Mouse (Mus musculus) retina, embryonic 14.5 days (tissue): ENCODE measurements around the gene Scn5a.

Experiments
- DNase-seq: peaks from one replicate; pipeline ENCODE4 v3.0.0-alpha.2; 2015; ENCODE audit warnings: low spot score

Scn5a gene

DNA sequence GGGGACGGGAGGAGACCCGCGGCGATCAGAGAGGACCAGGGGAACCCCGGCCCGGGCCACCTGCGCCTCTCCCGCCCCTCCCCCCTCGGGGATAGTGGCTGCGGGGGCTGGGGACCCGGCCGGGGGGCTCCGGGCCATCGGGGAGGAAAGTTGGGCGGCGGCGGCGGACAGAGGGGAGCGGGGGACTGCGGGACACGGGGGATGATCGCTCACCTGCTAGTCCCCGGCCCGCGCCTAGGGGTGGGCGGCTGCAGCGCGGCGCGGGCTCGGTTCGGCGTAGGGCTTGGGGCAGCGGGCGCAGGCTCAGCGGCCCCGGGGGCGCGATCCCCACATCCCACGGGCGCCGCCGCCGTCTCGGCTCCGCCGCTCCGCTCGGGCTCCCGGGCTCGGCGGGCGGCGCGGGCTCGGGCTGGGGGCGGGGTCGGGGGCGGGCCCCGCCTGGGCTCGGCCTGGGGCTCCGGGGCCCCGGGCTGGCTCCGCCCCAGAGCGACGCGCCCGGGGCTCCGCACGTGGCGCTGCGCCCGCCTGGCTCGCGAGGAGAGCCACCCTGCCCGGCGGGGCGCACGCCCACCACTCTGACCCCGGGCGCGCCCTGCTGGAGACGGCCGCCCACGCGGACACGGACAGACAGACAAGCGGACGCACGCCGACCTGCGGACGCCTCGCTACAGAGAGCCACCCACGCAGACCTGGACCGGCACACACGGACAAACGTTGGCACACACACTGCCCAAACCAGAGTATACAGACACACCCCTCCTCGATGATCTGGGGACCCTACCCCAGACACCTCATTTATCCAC lies at the start of gene Scn5a:
Gene Scn5a (minus strand): TSS at position 381 of the 803 bp plus-strand sequence.
- peak; percentile 51 for DNase-seq

DNA sequence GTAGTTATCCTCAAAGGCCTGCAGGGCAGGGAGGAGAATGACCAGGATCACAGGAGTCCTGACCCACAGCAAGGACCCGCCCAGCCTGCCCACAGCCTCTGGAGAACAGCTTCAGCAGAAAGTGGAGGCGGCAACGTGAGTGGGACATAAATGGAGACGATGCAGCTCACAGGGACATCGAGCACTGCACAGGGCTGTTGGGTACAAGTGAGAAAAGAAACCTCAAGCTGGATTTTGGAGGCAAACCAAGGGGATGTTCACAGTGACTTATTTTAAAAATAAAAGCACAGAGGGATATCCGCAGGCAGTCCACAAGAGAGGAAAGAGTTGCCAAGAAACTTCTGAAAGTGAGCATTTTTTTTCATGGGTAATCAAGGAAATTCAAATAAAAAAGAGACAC lies 48.4 kb upstream of the Scn5a start:
- no peak for DNase-seq

DNA sequence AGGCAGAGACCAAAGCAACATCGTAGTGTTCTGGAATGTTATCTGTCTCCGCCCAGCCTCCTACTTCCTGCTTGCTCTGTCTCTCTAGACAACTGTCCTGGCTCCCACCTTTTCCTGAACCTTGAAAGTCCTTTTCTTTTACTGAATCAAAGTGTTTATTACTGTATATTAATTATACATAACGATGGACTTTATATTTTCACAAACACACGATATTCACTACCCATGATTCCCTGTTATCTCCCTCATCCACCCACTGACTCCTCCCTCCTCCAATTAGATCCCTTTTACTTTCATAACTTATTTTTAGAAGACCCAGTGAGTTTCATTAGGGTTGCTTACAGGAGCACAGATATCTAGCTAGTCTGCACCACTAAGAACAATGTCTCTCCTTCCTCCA lies 45.3 kb upstream of the Scn5a start:
- no peak for DNase-seq

DNA sequence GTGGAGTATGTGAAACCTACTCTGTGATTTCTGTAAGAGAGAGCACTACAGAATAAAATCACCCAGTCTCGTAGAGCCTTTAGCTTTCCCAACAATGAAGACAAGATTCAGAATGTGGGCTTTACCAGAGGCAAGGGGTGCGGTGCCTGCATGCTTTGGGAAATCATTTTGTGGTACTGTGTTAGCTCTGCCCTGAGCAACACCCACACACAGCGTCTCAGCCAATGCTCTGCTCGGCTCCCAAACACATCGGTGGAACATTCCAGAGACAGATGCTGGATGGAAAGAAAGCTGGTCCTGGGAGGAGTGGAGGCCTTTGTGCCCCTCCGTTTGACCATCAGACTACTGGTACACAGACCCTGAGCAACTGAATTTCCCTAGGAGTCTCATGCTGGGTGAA lies 36.0 kb upstream of the Scn5a start:
- no peak for DNase-seq

DNA sequence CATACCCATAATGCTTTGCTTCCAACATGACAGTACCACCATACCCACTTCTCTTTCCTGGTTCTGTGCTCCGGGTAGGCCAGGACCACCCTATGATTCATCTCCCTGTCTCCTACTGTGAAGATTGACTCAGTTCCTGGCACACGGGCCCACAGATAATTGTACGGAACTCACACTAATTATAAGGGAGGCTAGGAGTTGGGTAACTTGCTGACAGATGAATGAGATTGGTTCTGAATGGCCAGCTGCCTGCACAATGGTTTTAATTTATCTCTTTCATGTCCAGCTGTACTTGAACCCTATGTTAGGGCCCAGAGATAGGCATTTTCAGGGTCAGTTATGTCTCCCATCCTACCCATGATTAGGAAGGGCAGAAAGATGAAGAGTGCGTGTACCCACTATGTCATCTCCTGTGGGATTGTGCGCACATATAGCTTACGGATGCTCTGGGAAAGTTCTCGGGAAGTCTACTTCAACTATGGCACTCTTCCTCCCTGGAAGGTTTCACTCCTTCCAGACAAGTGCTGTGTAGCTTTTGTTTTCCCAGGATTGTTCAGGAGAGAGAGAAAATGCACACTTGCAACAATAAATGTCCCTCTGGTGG lies 31.8 kb upstream of the Scn5a start:
- DNase-seq = no peak

DNA sequence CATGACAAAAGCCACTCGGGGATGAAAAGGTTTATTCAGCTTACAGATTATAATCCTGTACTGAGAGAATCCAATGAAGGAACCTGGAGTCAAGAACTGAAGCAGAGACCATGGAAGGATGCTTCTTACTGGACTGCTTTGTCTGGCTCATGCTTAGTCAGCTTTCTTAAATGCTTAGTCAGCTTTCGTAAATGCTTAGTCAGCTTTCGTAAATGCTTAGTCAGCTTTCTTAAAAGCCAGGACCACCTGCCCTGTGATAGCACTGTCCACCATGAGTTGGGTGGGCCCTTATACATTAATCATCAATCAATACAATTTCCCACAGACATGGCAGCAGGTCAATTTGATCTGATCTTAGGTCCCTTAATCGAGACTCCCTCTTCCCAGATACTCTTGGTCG lies 28.1 kb upstream of the Scn5a start:
- DNase-seq = no peak

DNA sequence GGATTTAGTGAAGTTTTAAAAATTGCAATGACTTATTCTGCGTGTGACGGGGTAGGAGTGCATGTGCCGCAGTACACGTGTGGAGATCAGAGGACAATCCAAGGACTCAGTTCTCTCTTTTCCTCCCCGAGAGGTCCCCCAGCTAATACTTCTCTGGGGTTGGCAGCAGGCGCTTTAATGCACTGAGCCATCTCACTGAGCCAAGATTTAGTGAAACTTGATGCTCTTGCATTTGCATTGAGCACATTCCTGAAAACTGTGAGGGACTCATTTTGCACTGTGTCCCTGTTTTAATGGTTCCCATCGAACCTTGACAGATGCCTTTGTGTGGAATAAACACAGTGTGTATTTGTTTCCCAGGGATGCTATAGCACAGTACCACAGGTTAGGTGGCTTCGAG lies 25.8 kb upstream of the Scn5a start:
- no peak for DNase-seq

DNA sequence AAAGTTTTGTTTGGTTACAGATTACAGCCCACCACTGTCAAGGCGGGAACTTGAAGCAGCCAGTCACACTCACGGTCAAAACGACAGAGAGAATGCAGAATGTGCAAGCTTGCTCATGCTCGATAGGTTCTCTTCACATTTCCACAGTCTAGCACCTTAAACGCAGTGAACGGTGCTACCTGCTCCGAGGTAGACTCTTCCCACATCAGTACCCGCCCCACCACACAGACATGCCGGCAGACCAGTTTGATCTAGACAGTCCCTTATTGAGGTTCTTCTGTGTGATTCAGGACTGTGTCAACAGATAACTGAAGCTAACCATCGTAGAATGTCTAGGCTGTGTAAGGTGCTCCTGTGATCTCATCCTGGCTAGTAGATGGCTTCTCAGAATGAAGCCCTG lies 19.7 kb upstream of the Scn5a start:
- DNase-seq = no peak

DNA sequence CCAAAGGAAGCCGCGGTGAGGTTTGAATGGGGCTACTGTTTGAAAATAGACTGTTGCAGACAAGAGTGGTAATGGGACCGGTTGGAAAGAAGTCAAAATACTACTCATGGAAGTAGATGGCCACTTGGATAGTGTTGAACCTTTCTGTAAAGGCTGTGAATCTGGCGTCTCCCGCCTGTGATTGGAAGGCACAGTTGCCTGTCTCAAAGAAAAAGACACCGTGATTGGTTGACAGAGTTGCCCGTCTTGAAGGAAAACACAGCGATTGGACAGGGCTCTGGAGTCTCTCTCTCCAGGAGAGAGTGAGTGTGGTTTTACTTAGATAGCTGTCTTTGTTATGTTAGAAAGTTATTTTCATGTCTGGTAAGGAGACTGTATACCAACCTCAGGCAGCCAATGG lies 18.5 kb upstream of the Scn5a start:
- no peak for DNase-seq

DNA sequence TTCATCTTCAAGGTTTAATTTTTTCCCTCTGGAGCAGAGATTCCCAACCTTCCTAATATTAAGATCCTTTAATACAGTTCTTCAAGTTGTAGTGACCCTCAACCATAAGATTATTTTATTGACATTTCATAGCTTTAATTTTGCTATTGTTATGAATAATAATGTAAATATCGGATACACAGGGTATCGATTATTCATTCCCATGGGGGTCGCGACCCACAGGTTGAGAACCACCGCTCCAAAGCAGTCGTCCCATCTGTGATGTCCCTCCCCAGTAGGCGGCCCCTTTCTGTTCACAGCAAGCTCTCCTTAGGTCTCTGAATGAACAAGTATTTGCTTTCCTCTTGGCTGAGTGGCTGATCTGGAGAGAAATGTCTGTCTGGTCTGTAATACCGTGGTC lies 10.8 kb upstream of the Scn5a start:
- no peak for DNase-seq

DNA sequence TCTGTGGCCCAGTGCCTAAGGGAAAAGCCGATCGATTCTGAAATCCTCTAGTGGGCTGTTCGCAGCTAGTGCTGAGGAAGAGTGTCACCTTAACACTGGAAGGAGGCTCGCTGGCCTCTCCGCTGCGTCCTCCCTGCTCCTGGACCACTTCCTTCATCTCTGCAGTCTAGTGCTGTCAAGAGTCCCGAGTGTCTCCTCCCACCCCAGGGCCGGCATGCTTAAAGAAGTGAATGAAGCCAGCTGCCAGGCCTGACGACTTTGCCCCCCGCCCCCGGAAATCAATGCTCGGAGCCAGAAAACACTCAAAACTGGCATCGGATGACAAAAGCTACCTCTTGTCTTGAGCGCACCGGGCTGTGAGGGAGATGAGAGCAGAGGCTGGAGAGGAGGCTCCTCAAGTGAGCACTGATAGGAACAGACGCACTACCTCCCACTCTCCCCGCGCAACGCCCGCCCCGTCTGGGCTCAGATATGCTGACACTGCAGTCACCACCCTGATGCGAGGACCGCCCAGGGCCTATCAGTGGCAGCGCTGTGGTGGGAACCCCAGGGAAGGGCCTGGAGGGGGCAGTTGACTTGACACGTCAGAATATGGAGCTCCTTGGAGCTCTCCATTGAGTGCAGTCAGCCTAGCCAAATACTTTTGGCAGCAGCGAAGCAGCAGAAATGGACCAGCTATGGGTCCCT lies 10.1 kb upstream of the Scn5a start:
- DNase-seq = no peak

DNA sequence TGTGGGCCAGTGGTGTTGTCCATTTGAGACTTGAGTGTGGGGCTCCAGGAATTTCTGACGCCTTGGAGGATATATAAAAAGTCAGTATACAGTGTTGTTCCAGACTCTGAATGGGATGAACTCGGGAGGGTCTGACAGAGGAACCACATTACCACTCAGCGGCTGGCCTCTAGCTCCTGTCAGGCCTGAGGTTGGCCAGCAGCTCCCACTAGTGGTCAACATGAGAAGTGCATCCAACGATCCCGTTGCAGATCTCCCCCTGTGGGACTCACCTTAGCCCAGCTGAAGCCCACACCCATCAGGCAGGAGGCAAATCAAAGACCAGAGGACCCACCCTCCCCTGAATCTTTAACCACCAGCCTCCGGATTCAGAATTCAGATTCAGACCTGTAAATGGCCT lies 1.9 kb upstream of the Scn5a start:
- DNase-seq = peak; percentile 93

DNA sequence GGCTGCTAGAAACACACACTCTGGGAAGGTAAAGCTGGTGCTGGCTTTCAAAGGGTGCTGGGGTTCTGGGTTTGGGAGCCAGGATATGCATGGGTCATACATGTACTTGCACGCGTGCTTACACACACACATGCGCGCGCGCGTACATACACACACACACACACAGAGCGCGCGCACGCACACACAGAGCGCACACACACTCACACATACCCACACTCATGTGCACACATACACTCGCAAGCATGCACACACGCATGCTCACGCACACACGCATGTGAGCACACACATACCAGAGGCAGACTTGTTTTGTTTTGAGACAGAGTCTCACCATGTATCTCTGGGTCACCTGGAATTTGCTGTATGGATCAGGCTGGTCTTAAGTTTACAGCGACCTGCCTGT lies 1.4 kb upstream of the Scn5a start:
- DNase-seq = no peak

DNA sequence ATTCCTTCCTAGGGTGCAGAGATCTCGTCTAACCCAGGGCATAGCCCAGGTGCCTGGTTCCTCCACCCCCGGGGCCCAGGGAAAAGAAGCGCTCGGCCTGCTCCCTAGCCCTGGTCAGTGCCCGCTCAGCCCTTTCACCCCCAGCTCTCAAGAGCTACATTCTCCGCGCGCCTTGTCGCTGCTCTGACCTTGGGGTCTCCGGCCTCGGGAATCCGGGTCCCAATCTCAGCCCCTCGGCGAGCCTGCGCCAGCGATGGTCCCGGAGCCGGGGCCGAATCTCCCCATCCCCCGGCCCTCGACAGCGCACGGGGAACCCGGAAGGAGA lies 543 bp downstream of the Scn5a start:
- DNase-seq = no peak

DNA sequence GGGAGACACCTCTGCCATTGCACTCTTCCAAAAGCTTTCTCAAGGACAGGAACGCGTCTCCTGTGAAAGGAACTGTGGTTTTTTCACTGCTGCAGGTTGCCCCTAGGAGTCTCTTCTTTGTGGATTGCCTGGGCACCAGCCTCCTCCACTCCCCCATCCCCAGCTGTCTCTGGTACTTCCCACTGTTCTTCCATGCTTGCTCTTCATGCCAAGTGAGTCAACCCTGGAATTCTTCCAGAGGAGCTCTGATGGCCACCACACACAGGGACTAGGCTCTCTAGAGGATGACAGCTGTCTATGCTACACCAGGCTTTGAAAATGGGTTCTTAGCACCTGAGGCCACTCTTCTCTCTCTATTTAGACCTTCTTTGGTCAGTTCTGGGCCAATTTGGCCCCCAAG lies 1.8 kb downstream of the Scn5a start:
- no peak for DNase-seq

DNA sequence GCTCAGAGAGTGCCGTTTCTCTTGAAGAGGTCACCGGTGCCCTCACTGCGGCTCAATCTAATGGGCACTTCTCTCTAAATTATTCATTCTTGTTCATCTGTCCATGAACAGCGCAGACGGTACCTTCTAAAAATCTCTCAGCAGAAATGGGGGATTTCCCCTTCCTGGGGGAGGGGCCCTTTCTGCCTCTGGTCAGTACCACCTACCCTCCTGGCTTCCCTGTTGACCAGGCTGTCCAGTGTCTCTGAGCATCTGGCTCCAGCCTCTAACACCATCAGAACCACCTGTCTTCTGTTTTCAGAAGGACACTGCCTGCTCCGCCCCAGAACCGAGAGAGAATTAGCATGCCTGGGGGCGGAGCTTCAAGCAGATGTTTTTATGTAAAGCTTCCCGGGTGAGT lies 3.1 kb downstream of the Scn5a start:
- DNase-seq = no peak

DNA sequence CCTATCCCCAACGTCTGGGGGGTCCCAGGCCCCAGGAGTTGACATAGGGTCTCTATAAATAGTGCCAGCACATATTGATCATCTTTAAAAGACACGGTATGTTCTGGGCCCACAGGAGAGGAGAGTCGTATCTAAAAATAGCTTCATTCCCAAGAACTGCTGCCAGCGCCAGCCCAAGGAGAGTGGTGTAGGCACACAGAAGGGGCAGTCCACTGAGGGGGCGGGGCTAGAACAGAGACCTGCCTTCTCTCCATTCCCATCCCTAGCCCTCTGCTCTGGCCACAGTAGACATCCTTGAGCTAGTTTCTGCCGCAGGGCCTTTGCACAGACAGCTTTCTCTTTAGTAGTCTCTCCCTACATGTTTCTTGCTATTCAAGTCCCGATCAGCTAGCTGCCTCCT lies 4.5 kb downstream of the Scn5a start:
- no peak for DNase-seq

DNA sequence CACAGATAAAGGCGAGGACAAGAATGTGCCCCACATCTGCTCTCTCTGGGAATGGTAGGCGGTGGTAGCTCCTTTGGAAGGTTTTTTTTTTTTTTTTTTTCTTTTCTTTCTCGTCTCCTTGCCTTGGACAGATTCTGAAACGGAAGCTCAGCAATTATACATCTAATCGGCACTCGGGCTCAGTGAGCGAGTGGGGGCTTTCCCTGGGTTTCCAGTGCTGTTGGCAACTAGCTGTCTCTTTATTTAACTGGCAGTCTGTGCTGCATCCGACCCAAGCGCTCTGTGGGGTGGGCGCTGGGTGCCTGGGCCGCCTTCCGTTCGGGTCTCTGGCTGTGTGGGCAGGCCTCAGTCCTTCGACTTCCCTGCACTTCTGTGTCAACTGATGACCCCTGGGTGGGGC lies 5.8 kb downstream of the Scn5a start:
- DNase-seq = no peak

DNA sequence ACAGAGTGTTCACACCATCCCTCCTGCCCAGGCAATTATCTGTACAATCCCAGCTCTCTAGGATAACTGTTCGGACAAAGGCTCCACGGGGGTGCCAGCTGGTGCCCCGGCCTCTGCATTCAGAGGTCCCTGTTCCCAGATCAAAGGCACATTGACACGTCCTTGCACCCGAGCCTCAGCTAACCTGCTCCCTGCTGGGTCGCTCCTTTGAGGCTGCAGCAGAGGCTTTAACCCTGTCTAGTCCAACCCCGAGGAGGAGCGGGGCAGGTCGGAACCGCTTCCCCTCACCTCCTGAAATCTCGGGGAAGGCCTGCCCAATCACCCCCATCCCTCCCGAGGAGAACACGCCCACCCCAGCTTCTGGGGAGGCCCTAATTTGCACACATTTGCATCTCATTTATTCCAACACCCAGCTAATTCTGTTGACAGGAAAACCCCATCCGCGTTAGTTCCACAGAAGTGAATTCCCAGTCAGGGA lies 7.4 kb downstream of the Scn5a start:
- DNase-seq = peak; percentile 78

DNA sequence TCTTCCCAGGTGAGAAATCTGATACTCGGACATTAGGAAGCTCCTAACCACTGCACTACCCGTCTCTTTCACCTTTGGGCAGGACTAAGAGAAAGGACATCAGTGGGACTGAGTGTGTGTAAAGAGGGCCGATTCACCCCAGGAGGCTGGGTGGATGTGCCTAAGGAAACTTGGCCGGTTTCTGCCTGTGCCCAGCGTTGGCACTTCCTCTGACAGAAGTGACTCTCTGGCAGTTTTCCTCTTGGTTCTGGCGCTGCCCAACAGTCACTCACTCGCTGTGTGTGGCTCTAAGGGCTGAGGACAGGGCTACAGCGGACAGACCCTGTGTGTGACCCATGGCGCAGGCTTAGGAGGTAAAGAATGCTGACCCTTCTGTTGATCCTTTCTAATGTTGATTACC lies 8.2 kb downstream of the Scn5a start:
- no peak for DNase-seq

DNA sequence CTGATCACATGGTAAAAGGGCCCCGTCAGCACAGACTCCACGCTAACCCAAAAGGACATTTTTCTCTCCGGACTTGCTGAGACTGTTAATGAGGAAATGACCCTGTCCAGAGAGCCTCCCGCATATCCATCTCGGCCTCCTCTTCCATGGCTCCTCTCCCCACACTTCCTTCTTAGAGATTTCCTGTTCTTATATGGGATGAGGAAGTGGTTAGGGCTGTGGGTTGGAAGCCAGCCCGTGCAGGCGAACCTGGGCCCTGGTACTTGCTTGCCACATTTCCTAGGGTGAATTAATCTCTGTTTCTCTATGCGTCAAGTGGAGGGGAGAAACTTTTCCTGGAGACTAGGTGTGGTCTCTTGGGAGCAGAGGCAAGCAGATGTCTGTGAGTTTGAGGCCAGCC lies 10.1 kb downstream of the Scn5a start:
- DNase-seq = no peak

DNA sequence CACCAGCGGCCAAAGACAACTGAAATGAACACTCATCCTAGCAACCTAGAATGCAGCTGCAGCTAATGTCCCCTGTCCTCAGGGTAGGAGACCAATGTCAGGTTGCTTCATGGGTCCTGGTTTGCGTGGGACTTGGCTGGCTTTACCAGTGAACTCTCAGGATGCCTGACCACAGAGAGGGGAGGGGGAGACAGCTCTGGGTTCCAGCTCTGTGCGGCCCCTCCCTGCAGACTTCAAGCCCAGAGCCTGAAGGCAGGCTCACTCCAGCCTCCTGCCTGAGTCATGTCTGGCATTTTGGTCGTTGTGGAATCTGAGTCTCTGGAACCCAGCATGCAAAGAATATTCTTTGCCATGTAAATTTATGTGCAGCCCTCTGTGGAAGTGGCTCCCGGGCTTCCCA lies 11.0 kb downstream of the Scn5a start:
- DNase-seq = no peak

DNA sequence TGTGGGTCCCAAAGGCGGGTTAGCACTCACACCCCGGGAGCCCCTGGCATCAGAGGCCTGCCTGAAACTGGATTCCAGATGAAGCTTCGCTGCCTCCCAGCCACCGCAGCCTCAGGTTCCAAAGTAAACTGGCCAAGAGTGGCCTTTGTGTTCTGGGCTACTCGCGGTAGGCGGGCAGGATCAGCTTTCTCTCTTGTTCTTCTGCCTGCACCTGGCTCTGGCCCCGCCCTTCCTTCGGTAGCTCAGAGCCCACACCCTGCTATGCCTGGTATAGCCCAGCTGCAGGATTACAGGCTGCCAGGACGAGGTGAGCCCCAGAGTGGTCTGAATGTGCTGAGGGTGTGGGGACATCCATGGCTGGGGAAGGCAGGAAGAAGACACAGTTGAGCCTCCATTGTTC lies 12.6 kb downstream of the Scn5a start:
- no peak for DNase-seq

DNA sequence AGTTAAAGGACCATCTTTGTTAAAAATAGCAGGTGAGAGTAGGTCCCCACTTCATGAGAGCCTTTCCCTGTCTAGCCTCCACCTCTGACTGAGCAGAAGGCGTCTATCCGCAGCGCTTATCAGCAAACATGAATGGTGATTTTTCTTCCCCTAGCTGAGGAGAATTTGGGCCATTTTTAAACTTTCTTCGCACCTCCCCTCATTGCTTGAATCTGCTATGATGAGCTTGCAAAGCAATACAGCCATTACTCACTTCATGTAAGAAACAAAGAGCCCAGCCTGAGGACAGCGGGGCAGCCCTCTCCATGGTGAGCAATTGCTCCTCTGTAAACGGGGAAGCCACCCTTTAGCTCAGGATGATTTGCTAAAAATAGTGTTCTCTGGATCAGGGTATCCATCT lies 14.0 kb downstream of the Scn5a start:
- DNase-seq = no peak
